ENCODE assay signal across 19 mouse cellular contexts in the genomic region with DNA sequence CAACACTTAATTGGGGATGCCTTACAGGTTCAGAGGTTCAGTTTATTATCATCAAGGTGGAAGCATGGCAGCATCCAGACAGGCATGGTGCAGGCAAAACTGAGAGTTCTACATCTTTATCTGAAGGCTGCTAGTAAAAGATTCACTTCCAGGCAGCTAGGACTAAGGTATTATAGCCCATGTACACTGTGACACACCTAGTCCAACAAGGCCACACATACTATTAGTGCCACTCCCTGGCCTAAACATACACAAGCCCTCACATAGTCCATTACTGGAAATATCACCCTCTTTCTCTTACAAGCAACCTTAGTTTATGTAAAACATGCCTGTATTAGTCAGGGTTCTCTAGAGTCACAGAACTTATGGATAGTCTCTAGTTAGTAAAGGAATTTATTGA.
"Had no signal": no experiment of that assay in that cellular context is flagged by ENCODE, and none has a peak within 500 bp of the region (broad histone marks: within the 10 kb centered on the region; RNA-seq: fewer than 3 reads in every experiment).

No protein-coding gene starts in this region.

- H3K4me2 ChIP-seq: lung, embryonic 14.5 days; midbrain, embryonic 12.5 days; neural tube, embryonic 13.5 days; neural tube, embryonic 15.5 days had no signal

- H3K4me3 ChIP-seq: midbrain, embryonic 10.5 days; midbrain, embryonic 12.5 days; myocyte; neural tube, embryonic 13.5 days; neural tube, embryonic 15.5 days had no signal

- DNase-seq: lung, adult 18-20 months; lung, embryonic 14.5 days; lung, postnatal 10 days; lung, postnatal 4 days; midbrain, embryonic 14.5 days; retina, postnatal 1 day; right cerebral cortex, adult 18-20 months; right cerebral cortex, postnatal 25 days; right cerebral cortex, postnatal 4 days; spleen, adult 18-20 months; thymus, adult 18-20 months; thymus, postnatal 14 days; thymus, postnatal 36 days had no signal

- H3K4me1 ChIP-seq: neural tube, embryonic 13.5 days; neural tube, embryonic 15.5 days had no signal

- H3K9ac ChIP-seq: lung, embryonic 14.5 days; midbrain, embryonic 12.5 days; neural tube, embryonic 13.5 days; neural tube, embryonic 15.5 days had no signal

- H3K27ac ChIP-seq: midbrain, embryonic 10.5 days; midbrain, embryonic 12.5 days; neural tube, embryonic 13.5 days; neural tube, embryonic 15.5 days had no signal

- H3K36me3 ChIP-seq: midbrain, embryonic 10.5 days; midbrain, embryonic 12.5 days; neural tube, embryonic 13.5 days; neural tube, embryonic 15.5 days had no signal

- H3K9me3 ChIP-seq: midbrain, embryonic 10.5 days; midbrain, embryonic 12.5 days; neural tube, embryonic 13.5 days; neural tube, embryonic 15.5 days had no signal

- H3K27me3 ChIP-seq: midbrain, embryonic 12.5 days; neural tube, embryonic 13.5 days; neural tube, embryonic 15.5 days had no signal

- ATAC-seq: midbrain, embryonic 16.5 days had no signal
